Mouse (Mus musculus) common myeloid progenitor, adult 5-6 weeks (primary cell): ENCODE data around the gene Aldh3a2. TPM values are rescaled to one million over a fixed set of nuclear protein-coding genes. Genes with fewer than 3 reads are reported as not detected.
A peak's percentile ranks its signal among the peaks of the same experiment; 100 is the strongest.

Source experiments
- ATAC-seq: replicated peaks from 2 replicates; pipeline ENCODE4 v1.8.0; 2016; ENCODE audit warnings: low read depth, mild to moderate bottlenecking, moderate TSS enrichment, inconsistent platforms; ENCODE audit not compliant: poor library complexity, severe bottlenecking
- total RNA-seq: library from RNA; stranded (forward); fragments of 200-1000, 187-1606 nt; gene quantifications from 2 replicates; pipeline ENCODE4 v1.2.3, GENCODE M21; 2017

Gene Aldh3a2
- total RNA-seq, 1 experiment from 2014 or later, result 14.5 TPM

- no peak for ATAC-seq
These were observed 7.8 kb upstream of the Aldh3a2 start for GRCm38 (mm10) chr11:61275106-61275505.

GRCm38 (mm10) chr11:61274421-61274820 lies 7.2 kb upstream of the Aldh3a2 start:
- ATAC-seq, result no peak

GRCm38 (mm10) chr11:61273928-61274327 lies 6.7 kb upstream of the Aldh3a2 start:
- ATAC-seq, result no peak

- ATAC-seq, result no peak
These were observed 4.3 kb upstream of the Aldh3a2 start for GRCm38 (mm10) chr11:61271612-61272011.

GRCm38 (mm10) chr11:61270406-61270805 lies 3.1 kb upstream of the Aldh3a2 start:
- ATAC-seq, result no peak

GRCm38 (mm10) chr11:61268626-61269349 lies 1.5 kb upstream of the Aldh3a2 start:
- no peak for ATAC-seq

- no peak for ATAC-seq
These were observed 3.4 kb downstream of the Aldh3a2 start for GRCm38 (mm10) chr11:61263841-61264240.

- ATAC-seq, result no peak
These were observed 4.7 kb downstream of the Aldh3a2 start for GRCm38 (mm10) chr11:61262516-61262915.

- ATAC-seq, result no peak
These were observed 8.2 kb downstream of the Aldh3a2 start for GRCm38 (mm10) chr11:61259106-61259505.

- no peak for ATAC-seq
These were observed 14.5 kb downstream of the Aldh3a2 start for GRCm38 (mm10) chr11:61252807-61253206.

GRCm38 (mm10) chr11:61251741-61252140 lies 15.5 kb downstream of the Aldh3a2 start:
- no peak for ATAC-seq

- ATAC-seq, result no peak
These were observed 22.9 kb downstream of the Aldh3a2 start for GRCm38 (mm10) chr11:61244406-61244805.

GRCm38 (mm10) chr11:61236015-61236414 lies 31.2 kb downstream of the Aldh3a2 start:
- no peak for ATAC-seq

- ATAC-seq, result no peak
These were observed 33.1 kb downstream of the Aldh3a2 start for GRCm38 (mm10) chr11:61234174-61234573.

GRCm38 (mm10) chr11:61231329-61231728 lies 35.9 kb downstream of the Aldh3a2 start:
- peak; percentile 95 for ATAC-seq

- no peak for ATAC-seq
These were observed 38.9 kb downstream of the Aldh3a2 start for GRCm38 (mm10) chr11:61228406-61228805.

- no peak for ATAC-seq
These were observed 39.4 kb downstream of the Aldh3a2 start for GRCm38 (mm10) chr11:61227816-61228215.

GRCm38 (mm10) chr11:61225941-61226412 lies 41.3 kb downstream of the Aldh3a2 start:
- no peak for ATAC-seq

- ATAC-seq, result no peak
These were observed 41.8 kb downstream of the Aldh3a2 start for GRCm38 (mm10) chr11:61225511-61225910.

GRCm38 (mm10) chr11:61224907-61225306 lies 42.4 kb downstream of the Aldh3a2 start:
- ATAC-seq, result no peak

- ATAC-seq, result no peak
These were observed 43.0 kb downstream of the Aldh3a2 start for GRCm38 (mm10) chr11:61224234-61224744.
